Mouse (Mus musculus) right cerebral cortex, postnatal 10 days (tissue): ENCODE results near the gene Clec2g.

Experiments
- DNase-seq, 2 experiments: peaks; one replicate each; pipeline ENCODE4 v3.0.0; 2021; ENCODE audit warnings: low spot score in 2 of 2

Gene Clec2g

GRCm38 (mm10) chr6:129013762-129014276, 79.6 kb downstream of the Clec2g start:
- DNase-seq: no peak

- no peak for DNase-seq
Observed at GRCm38 (mm10) chr6:129014399-129014798, 80.2 kb downstream of the Clec2g start.

GRCm38 (mm10) chr6:129027451-129028248, 93.5 kb downstream of the Clec2g start:
- DNase-seq: no peak

GRCm38 (mm10) chr6:129030175-129030824, 96.1 kb downstream of the Clec2g start:
- no peak for DNase-seq

GRCm38 (mm10) chr6:129030964-129031363, 96.8 kb downstream of the Clec2g start:
- DNase-seq: no peak

GRCm38 (mm10) chr6:129033397-129033796, 99.2 kb downstream of the Clec2g start:
- no peak for DNase-seq
